Mouse (Mus musculus) C2C12 (cell line): Measurements from ENCODE around the gene Gm14190. TPM values are rescaled to one million over a fixed set of nuclear protein-coding genes. Genes with fewer than 3 reads are reported as not detected.
"Not testable (repeated sequence)": the region's sequence is repeated elsewhere in the genome, so short reads cannot be mapped to it uniquely, and the experiment has no call there.

Experiments used
- H3K27me3 ChIP-seq: one replicate; pipeline ENCODE4 v1.6.1; 2011; ENCODE audit not compliant: control insufficient read depth, insufficient read depth, insufficient read length
- H3K36me3 ChIP-seq: one replicate; pipeline ENCODE4 v1.6.1; 2011; ENCODE audit not compliant: control insufficient read depth, insufficient read depth
- H3K4me3 ChIP-seq: one replicate; pipeline ENCODE4 v1.5.1; 2011; ENCODE audit warnings: mild to moderate bottlenecking, control low read depth; ENCODE audit not compliant: poor library complexity, insufficient read depth, severe bottlenecking
- H3K79me2 ChIP-seq: one replicate; pipeline ENCODE4 v1.6.1; 2011; ENCODE audit not compliant: control insufficient read depth, insufficient read depth
- H3K79me3 ChIP-seq: one replicate; pipeline ENCODE4 v1.6.1; 2011; ENCODE audit warnings: low read depth, control low read depth
- H3ac ChIP-seq: one replicate; pipeline ENCODE3; 2011; ENCODE audit warnings: low read depth; ENCODE audit not compliant: control insufficient read depth, insufficient read length
- CEBPB ChIP-seq: IDR thresholded peaks from one replicate; pipeline ENCODE4 v1.6.1; 2011; ENCODE audit warnings: low read depth, mild to moderate bottlenecking, control low read depth, moderate library complexity
- CTCF ChIP-seq: IDR thresholded peaks from one replicate; pipeline ENCODE4 v1.5.1; 2011; ENCODE audit not compliant: control insufficient read depth, insufficient read depth, insufficient read length
- FOSL1 ChIP-seq: IDR thresholded peaks from one replicate; pipeline ENCODE4 v1.8.0; 2011; ENCODE audit warnings: mild to moderate bottlenecking, low read length; ENCODE audit not compliant: poor library complexity, insufficient read depth, severe bottlenecking
- MAX ChIP-seq: IDR thresholded peaks from one replicate; pipeline ENCODE4 v1.6.1; 2011; ENCODE audit warnings: mild to moderate bottlenecking, control low read depth
- MYOD1 ChIP-seq: IDR thresholded peaks from one replicate; pipeline ENCODE4 v1.6.1; 2011; ENCODE audit warnings: low read depth; ENCODE audit not compliant: control insufficient read depth, insufficient read length
- MYOG ChIP-seq: IDR thresholded peaks from one replicate; pipeline ENCODE4 v1.6.1; 2011; ENCODE audit not compliant: control insufficient read depth, insufficient read length; ENCODE audit errors: extremely low read depth
- USF1 ChIP-seq: IDR thresholded peaks from one replicate; pipeline ENCODE4 v1.6.1; 2011; ENCODE audit warnings: low read depth, mild to moderate bottlenecking, control low read depth, moderate library complexity
- polyA plus RNA-seq: library from polyadenylated mRNA; unstranded; fragments of >200 nt; fragmentation: generic; extraction: Trizol; gene quantifications from one replicate; pipeline ENCODE4 v1.2.1, GENCODE M21; 2012; ENCODE audit warnings: missing spikeins

Gm14190 gene
- polyA plus RNA-seq, 1 experiment = not detected

DNA sequence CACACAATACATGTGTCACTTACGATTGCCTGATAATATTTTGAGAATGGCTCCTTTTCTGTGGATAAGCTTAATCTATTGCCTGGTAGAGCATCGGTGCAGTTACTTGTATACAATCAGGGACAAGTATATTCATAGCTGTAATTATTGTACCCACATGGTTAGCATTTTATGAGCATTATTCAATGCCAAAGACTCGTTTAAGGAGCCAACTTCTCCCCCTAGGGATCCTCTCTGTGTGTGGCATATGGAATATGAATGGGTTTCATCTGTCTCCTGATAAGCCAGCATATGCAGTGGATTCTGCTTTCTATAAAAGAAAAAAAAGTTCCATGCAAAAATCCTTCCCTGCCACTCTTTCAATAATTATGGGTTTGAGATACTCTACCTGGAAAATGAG, 46.2 kb downstream of the Gm14190 start:
- Histone ChIP-seq H3K79me2 (no peaks in the 10 kb centered on the region), H3K36me3 (no peaks in the 10 kb centered on the region)
- TF ChIP-seq MYOG = no peak
- TF ChIP-seq USF1 = no peak
- no peak for TF ChIP-seq MYOD1
- no peak for TF ChIP-seq FOSL1
- no peak for TF ChIP-seq MAX
- no peak for TF ChIP-seq CTCF

GRCm38 (mm10) chr11:99643635-99644139, 46.9 kb downstream of the Gm14190 start, which contains the start of gene Krtap4-7:
TSS of gene Krtap4-7 (minus strand) at chr11:99644089.
- TF ChIP-seq MYOD1 = peak; percentile 87
- H3K79me2 ChIP-seq, H3K27me3 ChIP-seq, H3K4me3 ChIP-seq, H3K79me3 ChIP-seq, H3ac ChIP-seq, H3K36me3 ChIP-seq: not testable (repeated sequence)

More for the DNA sequence above, 46.2 kb downstream of the Gm14190 start:
- Histone ChIP-seq H3ac (no peak overlapping the region), H3K4me3 (no peak overlapping the region), H3K27me3 (no peaks in the 10 kb centered on the region), H3K79me3 (no peaks in the 10 kb centered on the region)

GRCm38 (mm10) chr11:99640926-99641325, 49.6 kb downstream of the Gm14190 start:
- H3K36me3 ChIP-seq = no peaks in the 10 kb centered on the region
- H3K4me3 ChIP-seq = no peak overlapping the region
- H3K79me3 ChIP-seq = no peaks in the 10 kb centered on the region
- H3K79me2 ChIP-seq = no peaks in the 10 kb centered on the region
- TF ChIP-seq MYOD1 (no peak), MYOG (no peak), USF1 (no peak), CEBPB (no peak), FOSL1 (no peak), CTCF (no peak), MAX (no peak)
- no peak overlapping the region for H3ac ChIP-seq
- no peaks in the 10 kb centered on the region for H3K27me3 ChIP-seq

Other genes with a start within 250 kb of the Gm14190 start
- not detected for gene Krt23, start 197.6 kb downstream of the Gm14190 start, polyA plus RNA-seq
- not detected for gene Krt39, start 169.4 kb downstream of the Gm14190 start, polyA plus RNA-seq
- not detected for gene Krt40, start 147.6 kb downstream of the Gm14190 start, polyA plus RNA-seq
- gene Krtap3-3, start 139.9 kb downstream of the Gm14190 start, polyA plus RNA-seq = not detected
- not detected for gene Krtap3-2, start 133.9 kb downstream of the Gm14190 start, polyA plus RNA-seq
- gene Gm11939, start 131.3 kb downstream of the Gm14190 start, polyA plus RNA-seq = not detected
- not detected for gene Krtap3-1, start 124.1 kb downstream of the Gm14190 start, polyA plus RNA-seq
- gene Krtap1-5, start 109.7 kb downstream of the Gm14190 start, polyA plus RNA-seq = 0.04 TPM
- gene Krtap1-4, start 107.1 kb downstream of the Gm14190 start, polyA plus RNA-seq = not detected
- gene Krtap1-3, start 99.4 kb downstream of the Gm14190 start, polyA plus RNA-seq = not detected
- gene Krtap9-3, start 92.6 kb downstream of the Gm14190 start, polyA plus RNA-seq = not detected
- not detected for gene Gm11938, start 87.4 kb downstream of the Gm14190 start, polyA plus RNA-seq
- not detected for gene Gm11937, start 80.6 kb downstream of the Gm14190 start, polyA plus RNA-seq
- not detected for gene Krtap2-4, start 75.9 kb downstream of the Gm14190 start, polyA plus RNA-seq
- gene Gm11562, start 70.3 kb downstream of the Gm14190 start, polyA plus RNA-seq = not detected
- not detected for gene Krtap4-1, start 62.5 kb downstream of the Gm14190 start, polyA plus RNA-seq
- gene Krtap4-2, start 55.7 kb downstream of the Gm14190 start, polyA plus RNA-seq = not detected
- not detected for gene Krtap4-7, start 46.7 kb downstream of the Gm14190 start, polyA plus RNA-seq
- gene Gm11555, start 40.5 kb downstream of the Gm14190 start, polyA plus RNA-seq = not detected
- gene Gm11563, start 31.8 kb downstream of the Gm14190 start, polyA plus RNA-seq = not detected
- not detected for gene Krtap4-6, start 24.8 kb downstream of the Gm14190 start, polyA plus RNA-seq
- gene Gm14180, start 43.5 kb upstream of the Gm14190 start, polyA plus RNA-seq = not detected
- gene Gm11595, start 82.2 kb upstream of the Gm14190 start, polyA plus RNA-seq = not detected
- not detected for gene Krtap4-8, start 90.0 kb upstream of the Gm14190 start, polyA plus RNA-seq
- not detected for gene Krtap4-9, start 94.5 kb upstream of the Gm14190 start, polyA plus RNA-seq
- not detected for gene Gm11596, start 102.7 kb upstream of the Gm14190 start, polyA plus RNA-seq
- not detected for gene Gm11569, start 108.2 kb upstream of the Gm14190 start, polyA plus RNA-seq
- not detected for gene Gm11554, start 113.7 kb upstream of the Gm14190 start, polyA plus RNA-seq
- gene Krtap4-13, start 119.2 kb upstream of the Gm14190 start, polyA plus RNA-seq = not detected
- not detected for gene Gm11564, start 124.9 kb upstream of the Gm14190 start, polyA plus RNA-seq
- not detected for gene 2300003K06Rik, start 147.3 kb upstream of the Gm14190 start, polyA plus RNA-seq
- gene Krtap4-16, start 160.9 kb upstream of the Gm14190 start, polyA plus RNA-seq = not detected
- not detected for gene Gm11568, start 167.2 kb upstream of the Gm14190 start, polyA plus RNA-seq
- gene Gm11559, start 173.7 kb upstream of the Gm14190 start, polyA plus RNA-seq = not detected
- not detected for gene Krtap9-1, start 182.6 kb upstream of the Gm14190 start, polyA plus RNA-seq
- not detected for gene Gm11567, start 188.4 kb upstream of the Gm14190 start, polyA plus RNA-seq
- gene Krtap31-1, start 217.2 kb upstream of the Gm14190 start, polyA plus RNA-seq = not detected
- not detected for gene Gm11565, start 224.0 kb upstream of the Gm14190 start, polyA plus RNA-seq
- not detected for gene Krtap31-2, start 245.6 kb upstream of the Gm14190 start, polyA plus RNA-seq